Mouse (Mus musculus) spleen, adult 18-20 months (tissue): ENCODE results near the gene H2-K1.
"Not testable (repeated sequence)": the region's sequence is repeated elsewhere in the genome, so short reads cannot be mapped to it uniquely, and the experiment has no call there.

Source experiments
- DNase-seq, 2 experiments: peaks; one replicate each; pipeline ENCODE4 v3.0.0; 2022; ENCODE audit warnings: mixed read lengths in 2 of 2

The H2-K1 gene

DNA sequence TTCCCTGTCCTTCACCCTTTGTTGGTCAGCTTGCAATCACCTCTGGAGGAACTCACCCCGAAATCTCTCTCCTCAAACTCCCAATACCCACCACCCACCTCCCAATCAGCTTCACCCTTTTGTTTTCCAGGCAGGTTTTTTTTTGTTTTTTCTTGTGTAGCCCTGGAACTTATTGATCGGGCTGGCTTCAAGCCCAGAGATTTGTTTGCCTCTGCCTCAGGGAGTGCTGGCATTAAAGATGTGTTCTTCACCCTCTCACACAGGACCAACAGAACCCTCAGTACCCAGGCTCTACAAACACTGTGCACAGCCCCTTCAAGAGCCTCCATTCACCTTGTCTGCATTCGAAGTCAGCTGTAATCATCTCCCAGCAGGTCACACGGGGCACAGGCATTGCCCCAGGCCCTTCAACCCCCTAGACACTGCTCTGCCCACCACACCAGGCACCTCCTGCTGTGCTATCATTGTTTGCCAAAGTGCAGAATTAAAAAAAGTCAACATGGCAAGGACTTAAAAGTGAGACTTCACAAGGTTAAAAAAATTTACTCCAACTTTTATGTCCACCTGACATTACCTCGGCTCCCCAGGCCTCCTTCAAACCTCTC is 46.1 kb downstream of the H2-K1 start:
- DNase-seq, result no peak

DNA sequence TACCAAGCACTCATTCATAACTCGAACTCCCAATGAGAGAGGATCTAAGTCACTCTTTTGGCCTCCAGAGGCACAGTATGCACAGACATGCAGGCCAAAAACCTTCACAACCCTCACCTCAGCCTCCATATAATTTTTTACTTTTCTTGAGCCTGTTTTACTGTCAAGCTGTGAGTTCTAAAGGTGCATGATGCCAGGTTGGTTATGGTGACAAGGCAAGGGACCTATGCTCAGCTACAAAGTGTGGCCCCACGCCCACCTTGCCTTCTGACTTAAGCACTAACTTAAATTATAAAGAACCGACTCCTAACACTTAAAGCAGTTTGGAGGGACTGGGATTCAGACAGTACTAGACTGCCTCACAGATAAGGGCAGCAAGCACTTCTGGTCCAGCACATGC is 46.8 kb downstream of the H2-K1 start:
- no peak for DNase-seq

DNA sequence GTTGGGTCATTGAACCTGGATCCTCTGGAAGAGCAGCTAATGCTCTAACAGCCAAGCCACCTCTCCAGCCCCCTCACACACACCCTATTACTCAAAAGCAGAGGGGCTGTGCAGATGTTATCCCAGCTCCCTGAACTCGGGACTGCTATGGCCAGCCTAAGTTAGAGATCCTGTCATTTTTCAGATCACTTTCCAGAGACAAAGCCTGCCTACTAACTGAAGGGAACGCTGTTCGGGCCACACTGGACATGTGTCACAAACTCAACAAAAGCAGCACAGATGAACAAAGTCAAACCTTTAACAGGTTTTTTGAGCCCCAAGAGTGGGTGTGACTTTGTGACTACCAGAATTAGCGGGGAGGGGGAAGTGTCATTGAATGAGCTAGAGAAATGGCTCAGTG is 47.3 kb downstream of the H2-K1 start:
- no peak for DNase-seq

DNA sequence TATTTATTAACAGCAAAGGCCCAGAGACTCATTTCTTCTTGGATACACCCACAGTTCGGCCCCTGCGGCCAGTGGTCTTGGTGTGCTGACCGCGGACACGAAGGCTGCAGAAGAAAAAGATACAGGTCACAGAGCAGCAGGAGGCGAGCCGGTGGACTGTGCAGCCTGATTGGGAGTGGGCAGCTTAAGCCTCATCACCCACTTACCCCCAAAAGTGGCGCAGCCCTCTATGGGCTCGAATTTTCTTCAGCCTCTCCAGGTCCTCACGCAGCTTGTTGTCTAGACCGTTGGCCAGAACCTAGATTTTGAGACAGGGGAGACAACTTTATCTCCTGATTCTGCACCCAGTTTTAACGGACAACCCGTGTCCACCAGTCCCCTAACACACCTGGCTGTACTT is 48.1 kb downstream of the H2-K1 start:
- not testable (repeated sequence) for DNase-seq

DNA sequence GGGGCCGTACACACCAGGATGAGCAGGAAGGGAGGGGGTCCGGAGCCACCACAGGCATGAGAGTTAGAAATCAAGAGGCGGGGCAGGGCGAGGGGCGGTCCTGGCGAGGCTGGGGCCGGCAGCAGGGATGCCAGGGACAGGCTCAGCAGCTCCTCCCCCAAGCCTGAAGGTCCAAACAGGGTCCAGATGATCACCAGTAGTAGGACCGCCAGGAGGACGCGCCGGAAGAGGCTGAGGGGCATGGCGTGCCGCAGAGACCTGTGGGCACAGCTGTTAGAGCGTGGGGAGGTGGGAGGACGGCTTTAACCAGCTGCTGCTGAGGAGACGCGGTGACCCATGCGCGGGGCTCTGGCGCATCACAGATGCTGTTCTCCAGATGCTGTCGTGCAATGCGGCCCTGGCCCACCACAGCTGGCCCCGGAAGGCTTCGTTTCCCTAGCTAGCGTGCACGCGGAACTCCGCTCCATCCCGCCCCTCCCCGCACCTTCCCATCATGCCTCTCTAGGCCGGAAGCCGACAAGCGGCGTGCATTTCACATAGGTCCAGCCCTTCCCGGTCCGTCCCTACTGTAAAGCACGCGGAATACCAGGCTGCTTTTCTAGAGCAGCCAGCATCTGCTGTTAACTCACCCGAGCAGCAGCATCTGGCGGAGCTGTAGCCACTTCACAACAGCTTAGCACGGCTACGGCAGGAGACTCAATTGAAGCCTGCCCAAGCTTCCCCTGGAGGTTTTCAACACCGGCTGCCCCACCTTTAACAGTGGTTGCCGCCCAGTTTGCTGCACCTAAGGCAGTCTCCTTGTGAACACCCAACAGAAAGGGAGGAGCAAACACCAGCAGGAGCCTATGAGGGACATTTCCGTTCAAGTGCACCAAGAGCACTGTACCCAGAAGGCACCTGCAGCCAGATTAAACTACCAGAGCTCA is 48.9 kb downstream of the H2-K1 start, which contains the start of gene B3galt4:
Gene B3galt4 (minus strand): TSS at position 468 of the 926 bp plus-strand sequence.
- peak; percentile 71 to 77 for DNase-seq

DNA sequence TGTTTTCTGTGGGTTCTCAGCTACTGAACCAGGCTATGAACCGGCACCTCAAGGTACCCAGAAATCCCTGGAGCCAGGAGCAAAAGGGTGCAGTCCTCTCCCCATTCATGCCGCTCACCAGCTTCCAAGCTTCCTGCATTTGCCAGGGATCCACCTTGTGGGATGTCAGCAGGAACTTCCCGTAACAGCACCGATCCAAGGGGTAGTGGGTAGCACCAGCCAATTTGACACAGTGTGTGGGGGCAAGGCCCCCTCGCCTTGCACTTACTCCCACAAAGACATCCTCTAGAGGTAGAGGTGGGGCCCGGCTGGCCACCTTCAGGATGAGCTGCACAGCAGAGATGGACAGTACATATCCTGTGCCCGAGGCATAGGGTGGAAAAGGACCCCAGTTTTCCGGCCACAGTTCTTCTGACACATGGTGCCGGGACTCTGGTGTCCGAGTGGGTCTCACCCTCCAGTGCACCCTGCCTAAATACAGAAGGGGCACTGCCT is 50.0 kb downstream of the H2-K1 start:
- no peak for DNase-seq

DNA sequence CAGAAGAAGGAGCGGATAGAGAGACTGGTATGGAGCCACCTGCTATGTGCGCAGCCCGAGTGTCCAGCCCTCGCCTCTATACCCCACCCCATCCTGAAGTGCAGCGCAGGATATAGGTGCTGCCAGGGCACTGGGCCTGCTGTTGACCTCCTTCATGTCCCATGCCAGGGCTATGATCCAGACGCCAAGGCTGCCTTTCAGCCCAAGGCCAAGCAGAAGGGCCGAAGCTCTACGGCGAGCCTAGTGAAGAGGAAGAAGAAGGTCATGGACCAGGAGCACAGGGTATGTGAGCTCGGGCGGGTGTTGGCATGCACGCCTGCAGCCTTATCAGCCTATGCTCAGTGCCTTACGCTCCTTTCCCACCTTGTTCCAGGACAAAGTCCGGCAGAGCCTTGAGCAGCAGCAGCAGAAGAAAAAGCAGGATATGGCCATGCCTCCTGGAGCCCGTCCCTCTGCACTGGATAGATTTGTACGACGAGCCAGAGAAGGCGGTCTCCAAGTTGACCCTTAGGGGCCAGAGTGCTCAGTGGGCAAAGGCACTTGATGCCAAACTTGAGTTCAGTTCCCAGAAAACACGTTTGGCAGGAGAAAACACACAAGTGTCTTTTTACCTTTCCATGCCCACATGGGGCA is 51.1 kb downstream of the H2-K1 start:
- no peak for DNase-seq

DNA sequence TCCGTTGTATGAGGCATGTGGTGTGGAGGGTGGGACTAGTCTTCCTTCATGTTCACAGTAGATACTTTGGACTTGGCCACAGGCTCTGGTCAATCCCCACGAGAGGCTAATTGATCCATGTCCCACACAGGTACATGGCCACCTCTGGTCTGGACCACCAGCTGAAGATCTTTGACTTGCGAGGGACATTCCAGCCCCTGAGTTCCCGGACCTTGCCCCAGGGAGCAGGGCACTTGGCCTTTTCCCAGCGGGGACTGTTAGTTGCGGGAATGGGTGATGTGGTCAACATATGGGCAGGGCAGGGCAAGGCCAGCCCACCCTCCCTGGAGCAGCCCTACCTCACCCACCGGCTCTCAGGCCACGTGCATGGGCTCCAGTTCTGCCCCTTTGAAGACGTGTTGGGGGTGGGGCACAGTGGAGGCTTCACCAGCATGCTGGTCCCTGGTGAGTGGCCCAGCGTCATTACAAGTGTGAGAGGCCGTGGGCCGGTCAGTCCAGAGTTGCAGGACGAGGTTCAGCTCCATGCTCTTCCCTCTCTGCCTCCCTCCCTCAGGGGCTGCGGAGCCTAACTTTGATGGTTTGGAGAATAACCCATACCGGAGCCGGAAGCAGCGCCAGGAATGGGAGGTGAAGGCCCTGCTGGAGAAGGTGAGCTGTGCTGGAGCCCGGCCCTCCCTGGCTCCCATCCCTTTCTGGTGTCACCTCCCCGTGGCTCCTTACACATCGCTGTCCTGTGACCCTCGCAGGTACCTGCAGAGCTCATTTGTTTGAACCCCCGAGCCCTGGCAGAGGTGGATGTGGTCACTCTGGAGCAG is 51.9 kb downstream of the H2-K1 start:
- DNase-seq, result no peak

DNA sequence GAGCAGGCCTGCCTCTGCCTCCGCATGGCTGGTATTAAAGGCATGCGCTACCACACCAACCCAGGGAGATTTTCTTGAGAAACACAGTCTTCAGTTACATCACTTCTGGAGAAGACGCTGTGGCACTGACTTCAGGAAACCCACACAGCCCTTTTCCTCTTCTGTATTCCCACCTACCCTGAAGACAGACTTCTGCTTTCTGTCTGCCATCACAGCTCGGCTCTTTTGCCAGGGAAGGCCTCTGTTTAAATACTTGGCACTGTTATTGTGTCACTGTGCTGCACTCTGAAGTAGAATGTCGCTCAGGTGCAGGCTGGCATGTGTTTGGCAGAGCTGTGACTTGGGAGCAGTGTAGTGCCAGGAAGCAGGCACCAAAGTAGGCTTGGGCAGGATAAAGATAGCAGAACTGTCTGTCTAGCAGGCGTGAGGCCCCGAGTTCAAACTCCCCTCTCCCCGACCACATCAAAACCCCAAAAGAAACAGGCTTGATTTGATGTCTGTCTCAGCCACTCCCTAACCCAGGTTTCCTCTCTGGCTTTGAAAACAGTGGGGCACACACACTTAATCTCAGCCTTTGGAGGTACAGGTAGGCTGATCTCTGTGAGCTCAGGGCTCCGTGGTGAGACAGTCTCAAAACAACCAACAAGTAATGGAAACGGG is 52.6 kb downstream of the H2-K1 start:
- no peak for DNase-seq
